ENCODE assay signal across 22 mouse cellular contexts in genomic region chr12:71150167-71150566, GRCm38 (mm10). TPM values are rescaled to one million over a fixed set of nuclear protein-coding genes. Genes with fewer than 3 reads are reported as not detected.
"Had no signal": no experiment of that assay in that cellular context is flagged by ENCODE, and none has a peak within 500 bp of the region (broad histone marks: within the 10 kb centered on the region; RNA-seq: fewer than 3 reads in every experiment).

No protein-coding gene starts in this region.

- H3K27ac ChIP-seq: hindbrain, postnatal 0 days; limb, embryonic 13.5 days; midbrain, embryonic 10.5 days; neural tube, embryonic 12.5 days; stomach, embryonic 15.5 days had no signal

- DNase-seq: kidney, adult 2 months; kidney, postnatal 25 days; layer of hippocampus, adult 9-11 months; layer of hippocampus, postnatal 36 days; left cerebral cortex, postnatal 4 days; lung, adult 2 months; lung, postnatal 4 days; midbrain, embryonic 14.5 days; thymus, adult 2 months; thymus, postnatal 25 days had no signal

- H3K4me2 ChIP-seq: limb, embryonic 13.5 days; neural tube, embryonic 12.5 days; stomach, embryonic 15.5 days had no signal

- H3K27me3 ChIP-seq: limb, embryonic 13.5 days; neural tube, embryonic 12.5 days; stomach, embryonic 15.5 days had no signal

- H3K4me1 ChIP-seq: limb, embryonic 13.5 days; midbrain, embryonic 10.5 days; neural tube, embryonic 12.5 days; stomach, embryonic 15.5 days had no signal

- H3K9me3 ChIP-seq: limb, embryonic 13.5 days; midbrain, embryonic 10.5 days; neural tube, embryonic 12.5 days; stomach, embryonic 15.5 days had no signal

- ATAC-seq: hindbrain, postnatal 0 days; lung, postnatal 0 days had no signal

- H3K9ac ChIP-seq: limb, embryonic 13.5 days; neural tube, embryonic 12.5 days; stomach, embryonic 15.5 days had no signal

- H3K4me3 ChIP-seq: limb, embryonic 13.5 days; midbrain, embryonic 10.5 days; myocyte; neural tube, embryonic 12.5 days; stomach, embryonic 15.5 days had no signal

RNA-seq across cellular contexts. Expression of gene Tomm20l, which starts 38.9 kb away (rescaled TPM):
- total RNA-seq: hindbrain, postnatal 0 days; layer of hippocampus, postnatal 36 days; left cerebral cortex, postnatal 4 days; neutrophil, adult 5-6 weeks had no signal
- polyA plus RNA-seq: intestine, embryonic 14.5 days; kidney, adult 2 months; kidney, embryonic 16.5 days; limb, embryonic 13.5 days; lung, adult 2 months; midbrain, embryonic 10.5 days; midbrain, embryonic 14.5 days; myocyte; neural tube, embryonic 12.5 days; spleen, adult 2 months; thymus, adult 2 months; urinary bladder, adult 2 months had no signal
